In the genomic region with DNA sequence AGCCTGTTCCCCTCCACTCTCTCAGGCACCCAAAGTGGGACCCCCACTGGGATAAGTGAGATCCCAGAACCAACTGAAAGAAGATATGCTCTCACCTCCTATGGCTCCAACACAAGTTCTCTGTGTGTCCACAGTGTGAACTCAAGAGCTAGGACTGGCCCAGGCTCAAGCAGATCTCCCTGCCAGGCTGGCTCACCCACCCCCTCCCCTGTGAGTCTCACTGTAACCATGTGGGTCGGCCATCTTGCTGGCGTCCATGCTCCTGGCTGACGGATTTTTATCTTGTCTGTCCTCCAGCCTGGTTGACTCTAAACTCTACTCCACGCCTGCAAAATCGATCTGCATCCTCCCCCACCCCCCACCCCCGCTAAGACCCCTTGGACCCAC, we compare ENCODE assay signal across 8 mouse cellular contexts. TPM values are rescaled to one million over a fixed set of nuclear protein-coding genes. Genes with fewer than 3 reads are reported as not detected.
DNase-seq lines count a peak whose midpoint lies in the region; ATAC-seq and TF ChIP-seq lines count a peak whose summit lies in the region.

No protein-coding gene starts in this region.

- no peaks in the 10 kb centered on the region for H3K9me3 ChIP-seq in kidney, embryonic 16.5 days (ENCODE audit: low read length)
- H3K9me3 ChIP-seq in liver, postnatal 0 days (ENCODE audit: low read length): no peaks in the 10 kb centered on the region

- ATAC-seq in kidney, embryonic 16.5 days (ENCODE audit: low FRiP score, low TSS enrichment): no peak
- no peak; the same call in 1 of the 2 replicates for ATAC-seq in liver, postnatal 0 days

- peak; percentile 13 for DNase-seq in adrenal gland, postnatal 14 days
- DNase-seq in adrenal gland, postnatal 25 days: no peak
- DNase-seq in kidney, postnatal 25 days: no peak
- peak; percentile 25 for DNase-seq in cerebellum, adult 9-10 months
- DNase-seq in liver, postnatal 0 days: no peak
- no peak for DNase-seq in testis, postnatal 10 days (ENCODE audit: low spot score)
- no peak for DNase-seq in kidney, adult 8-10 months

- TF ChIP-seq EP300 in liver, postnatal 0 days (IDR thresholded peaks at IDR 0.05; ENCODE audit: low read depth): no peak

- peaks cover 12% of the 10 kb centered on the region for H3K4me1 ChIP-seq in kidney, embryonic 16.5 days (ENCODE audit: insufficient read depth, low read length)
- H3K4me1 ChIP-seq in liver, postnatal 0 days (ENCODE audit: insufficient read depth): peaks cover 12% of the 10 kb centered on the region; the same call in 1 of the 2 replicates

- no peak overlapping the region for H3K4me3 ChIP-seq in kidney, embryonic 16.5 days (ENCODE audit: low read length)
- H3K4me3 ChIP-seq in liver, postnatal 0 days (ENCODE audit: low read depth, low read length): no peak overlapping the region

- no peaks in the 10 kb centered on the region for H3K36me3 ChIP-seq in kidney, embryonic 16.5 days (ENCODE audit: insufficient read depth, low read length)
- H3K36me3 ChIP-seq in liver, postnatal 0 days (replicated peaks; ENCODE audit: insufficient read depth, low read length): no peaks in the 10 kb centered on the region

- no peak overlapping the region for H3K9ac ChIP-seq in kidney, embryonic 16.5 days (replicated peaks; ENCODE audit: low read length)
- H3K9ac ChIP-seq in liver, postnatal 0 days (replicated peaks): no peak overlapping the region

- H3K27ac ChIP-seq in kidney, embryonic 16.5 days (ENCODE audit: low read length): 0 out of 2 replicates have a peak overlapping the region, but pooled peaks have one; percentile 36
- H3K27ac ChIP-seq in liver, postnatal 0 days (ENCODE audit: low read depth): peak overlapping the region; percentile 26; the same call in 1 of the 2 replicates

- TF ChIP-seq CTCF in liver, postnatal 0 days (IDR thresholded peaks at IDR 0.05; ENCODE audit: low read depth): no peak

- H3K4me2 ChIP-seq in kidney, embryonic 16.5 days (replicated peaks; ENCODE audit: low read depth, low read length): no peak overlapping the region
- no peak overlapping the region for H3K4me2 ChIP-seq in liver, postnatal 0 days (ENCODE audit: low read depth, low read length)

- H3K27me3 ChIP-seq in kidney, embryonic 16.5 days (ENCODE audit: insufficient read depth, low read length): no peaks in the 10 kb centered on the region
- H3K27me3 ChIP-seq in liver, postnatal 0 days (ENCODE audit: insufficient read depth, low read length): no peaks in the 10 kb centered on the region

- 63% methylated on average over 6 of the region's 6 CpGs for WGBS in kidney, embryonic 16.5 days
- 50% methylated on average over 6 of the region's 6 CpGs for WGBS in liver, postnatal 0 days (ENCODE audit: insufficient replicate concordance)

RNA-seq across cellular contexts. Expression of a gene that starts 36.1 kb away (rescaled TPM):
- 1.1 and 2.3 TPM in 2 replicates for total RNA-seq in adrenal gland, postnatal 14 days (2021)
- total RNA-seq in adrenal gland, postnatal 25 days (2021): 2.0 and 3.6 TPM in 2 replicates
- 3.7 and 4.3 TPM in 2 replicates for polyA plus RNA-seq in kidney, embryonic 16.5 days (2015; fragmentation: Nextera tagmentation; extraction: Ambion mirVana)
- polyA plus RNA-seq in liver, postnatal 0 days (2015; fragmentation: Nextera tagmentation; extraction: Ambion mirVana): 7.9 and 9.8 TPM in 2 replicates

RNA-seq across cellular contexts. Expression of a gene that starts 49.9 kb away (rescaled TPM):
- 1.6 and 1.9 TPM in 2 replicates for total RNA-seq in adrenal gland, postnatal 14 days (2021)
- 0.82 and 1.5 TPM in 2 replicates for total RNA-seq in adrenal gland, postnatal 25 days (2021)
- 8.5 and 8.6 TPM in 2 replicates for polyA plus RNA-seq in kidney, embryonic 16.5 days (2015; fragmentation: Nextera tagmentation; extraction: Ambion mirVana)
- 1.8 and 1.9 TPM in 2 replicates for polyA plus RNA-seq in liver, postnatal 0 days (2015; fragmentation: Nextera tagmentation; extraction: Ambion mirVana)

Comparison
In these comparisons a context has a peak if more than half of its experiments do, and no peak if none do; other contexts are left out.
1. DNase-seq: peak in adrenal gland, postnatal 14 days (single experiment) and cerebellum, adult 9-10 months (single experiment); none in adrenal gland, postnatal 25 days (single experiment), kidney, postnatal 25 days (0 of 2), liver, postnatal 0 days (single experiment), testis, postnatal 10 days (single experiment) and kidney, adult 8-10 months (0 of 2).